Mouse (Mus musculus): ENCODE measurements at regions not wholly inside any gene's neighbourhood (a gene's known extent, or its start where the extent isn't known, plus 50 kb on each side); places are given as distances from the start of the nearest gene placed in this dataset.
A peak's percentile ranks its signal among the peaks of the same experiment; 100 is the strongest.

GRCm38 (mm10) chr8:126727068-126727467, 133.3 kb upstream of the Irf2bp2 start:
- peaks cover 21% of the 10 kb centered on the region for H3K4me1 ChIP-seq
- no peak overlapping the region for H3K27ac ChIP-seq
- no peak overlapping the region for H3K9ac ChIP-seq
- H3K9me3 ChIP-seq, result no peaks in the 10 kb centered on the region
- no peak overlapping the region for H3K4me3 ChIP-seq
- H3K36me3 ChIP-seq, result no peaks in the 10 kb centered on the region
- ATAC-seq (ENCODE audit: low FRiP score, low read depth), result no peak
- WGBS, result 91% methylated on average over 2 of the region's 2 CpGs
- H3K4me2 ChIP-seq (replicated peaks), result no peak overlapping the region
- no peaks in the 10 kb centered on the region for H3K27me3 ChIP-seq

- Histone ChIP-seq H3K27ac (no peak overlapping the region), H3K4me3 (no peak overlapping the region), H3K36me3 (no peaks in the 10 kb centered on the region), H3K27me3 (no peaks in the 10 kb centered on the region), H3K9me3 (no peaks in the 10 kb centered on the region), H3K9ac (no peak overlapping the region), H3K4me1 (peaks cover 19% of the 10 kb centered on the region), H3K4me2 (replicated peaks) (no peak overlapping the region)
- WGBS, result 79% methylated on average over 9 of the region's 9 CpGs
- no peak for ATAC-seq (ENCODE audit: low FRiP score, low read depth)
Measured at GRCm38 (mm10) chr8:126723259-126724122, 129.7 kb upstream of the Irf2bp2 start.

GRCm38 (mm10) chr8:126721621-126722020, 127.8 kb upstream of the Irf2bp2 start:
- Histone ChIP-seq H3K36me3 (no peaks in the 10 kb centered on the region), H3K4me2 (replicated peaks) (no peak overlapping the region), H3K27ac (no peak overlapping the region; the same call in 1 of the 2 replicates), H3K4me1 (peaks cover 19% of the 10 kb centered on the region), H3K4me3 (no peak overlapping the region), H3K9ac (no peak overlapping the region), H3K9me3 (no peaks in the 10 kb centered on the region), H3K27me3 (no peaks in the 10 kb centered on the region)
- no peak for ATAC-seq (ENCODE audit: low FRiP score, low read depth)
- WGBS, result 73% methylated on average over 10 of the region's 10 CpGs

- Histone ChIP-seq H3K27ac (0 out of 2 replicates have a peak overlapping the region, but pooled peaks have one; percentile 3), H3K9me3 (no peaks in the 10 kb centered on the region), H3K36me3 (no peaks in the 10 kb centered on the region), H3K9ac (no peak overlapping the region), H3K4me3 (no peak overlapping the region), H3K4me2 (replicated peaks) (no peak overlapping the region), H3K27me3 (no peaks in the 10 kb centered on the region), H3K4me1 (peaks cover 19% of the 10 kb centered on the region)
- 85% methylated on average over 4 of the region's 4 CpGs for WGBS
- peak; percentile 24; the same call in 1 of the 2 replicates for ATAC-seq (ENCODE audit: low FRiP score, low read depth)
Measured at GRCm38 (mm10) chr8:126720473-126721145, 126.8 kb upstream of the Irf2bp2 start.

- 64% methylated on average over 2 of the region's 2 CpGs for WGBS
- no peak for ATAC-seq (ENCODE audit: low FRiP score, low read depth)
- no peaks in the 10 kb centered on the region for H3K27me3 ChIP-seq
- H3K36me3 ChIP-seq, result no peaks in the 10 kb centered on the region
- H3K9ac ChIP-seq, result no peak overlapping the region
- H3K4me3 ChIP-seq, result no peak overlapping the region
- H3K9me3 ChIP-seq, result no peaks in the 10 kb centered on the region
- no peak overlapping the region for H3K27ac ChIP-seq
- H3K4me2 ChIP-seq (replicated peaks), result no peak overlapping the region
- H3K4me1 ChIP-seq, result peaks cover 19% of the 10 kb centered on the region
Measured at GRCm38 (mm10) chr8:126719748-126720147, 126.0 kb upstream of the Irf2bp2 start.

GRCm38 (mm10) chr8:126717652-126718155, 123.9 kb upstream of the Irf2bp2 start:
- Histone ChIP-seq H3K4me3 (no peak overlapping the region), H3K36me3 (no peaks in the 10 kb centered on the region), H3K9ac (no peak overlapping the region), H3K9me3 (no peaks in the 10 kb centered on the region), H3K27ac (no peak overlapping the region), H3K4me2 (replicated peaks) (no peak overlapping the region), H3K4me1 (peaks cover 28% of the 10 kb centered on the region), H3K27me3 (no peaks in the 10 kb centered on the region)
- ATAC-seq (ENCODE audit: low FRiP score, low read depth), result no peak
- WGBS, result 82% methylated on average over 2 of the region's 2 CpGs

GRCm38 (mm10) chr8:126715666-126716065, 121.9 kb upstream of the Irf2bp2 start:
- Histone ChIP-seq H3K36me3 (no peaks in the 10 kb centered on the region), H3K4me1 (peaks cover 18% of the 10 kb centered on the region), H3K27ac (no peak overlapping the region), H3K9me3 (no peaks in the 10 kb centered on the region), H3K4me3 (no peak overlapping the region), H3K4me2 (replicated peaks) (no peak overlapping the region), H3K27me3 (no peaks in the 10 kb centered on the region), H3K9ac (no peak overlapping the region)
- no peak for ATAC-seq (ENCODE audit: low FRiP score, low read depth)
- WGBS, result 100% methylated on average over 1 of the region's 1 CpGs

- WGBS, result 40% methylated on average over 8 of the region's 8 CpGs
- no peak for ATAC-seq (ENCODE audit: low FRiP score, low read depth)
- Histone ChIP-seq H3K9ac (no peak overlapping the region), H3K36me3 (no peaks in the 10 kb centered on the region), H3K9me3 (no peaks in the 10 kb centered on the region), H3K27ac (peak overlapping the region; percentile 10; the same call in 1 of the 2 replicates), H3K4me2 (replicated peaks) (no peak overlapping the region), H3K4me1 (peaks cover 15% of the 10 kb centered on the region), H3K27me3 (no peaks in the 10 kb centered on the region), H3K4me3 (no peak overlapping the region)
Measured at GRCm38 (mm10) chr8:126713602-126714145, 119.9 kb upstream of the Irf2bp2 start.

- no peak overlapping the region for H3K9ac ChIP-seq
- peak overlapping the region; percentile 45 for H3K27ac ChIP-seq
- peaks cover 15% of the 10 kb centered on the region for H3K4me1 ChIP-seq
- no peak overlapping the region for H3K4me3 ChIP-seq
- H3K9me3 ChIP-seq, result no peaks in the 10 kb centered on the region
- ATAC-seq (ENCODE audit: low FRiP score, low read depth), result no peak
- no peaks in the 10 kb centered on the region for H3K27me3 ChIP-seq
- WGBS, result 25% methylated on average over 4 of the region's 4 CpGs
- H3K4me2 ChIP-seq (replicated peaks), result no peak overlapping the region
- no peaks in the 10 kb centered on the region for H3K36me3 ChIP-seq
Measured at GRCm38 (mm10) chr8:126713181-126713580, 119.4 kb upstream of the Irf2bp2 start.

- Histone ChIP-seq H3K9ac (no peak overlapping the region), H3K4me2 (replicated peaks) (no peak overlapping the region), H3K27me3 (no peaks in the 10 kb centered on the region), H3K27ac (peak overlapping the region; percentile 45), H3K4me1 (peaks cover 18% of the 10 kb centered on the region), H3K36me3 (no peaks in the 10 kb centered on the region), H3K9me3 (no peaks in the 10 kb centered on the region), H3K4me3 (no peak overlapping the region)
- no peak for ATAC-seq (ENCODE audit: low FRiP score, low read depth)
- WGBS, result 41% methylated on average over 6 of the region's 6 CpGs
Measured at GRCm38 (mm10) chr8:126712749-126713148, 119.0 kb upstream of the Irf2bp2 start.

- H3K4me2 ChIP-seq (replicated peaks), result no peak overlapping the region
- H3K9me3 ChIP-seq, result no peaks in the 10 kb centered on the region
- no peak overlapping the region for H3K27ac ChIP-seq
- no peaks in the 10 kb centered on the region for H3K27me3 ChIP-seq
- H3K4me3 ChIP-seq, result no peak overlapping the region
- no peaks in the 10 kb centered on the region for H3K36me3 ChIP-seq
- 65% methylated on average over 2 of the region's 2 CpGs for WGBS
- H3K4me1 ChIP-seq, result peaks cover 24% of the 10 kb centered on the region
- H3K9ac ChIP-seq, result no peak overlapping the region
- no peak for ATAC-seq (ENCODE audit: low FRiP score, low read depth)
Measured at GRCm38 (mm10) chr8:126708956-126709355, 115.2 kb upstream of the Irf2bp2 start.

GRCm38 (mm10) chr8:126707300-126707902, 113.6 kb upstream of the Irf2bp2 start:
- Histone ChIP-seq H3K4me2 (replicated peaks) (no peak overlapping the region), H3K27ac (peak overlapping the region; percentile 55; the same call in 1 of the 2 replicates), H3K4me3 (no peak overlapping the region), H3K4me1 (peaks cover 12% of the 10 kb centered on the region), H3K36me3 (no peaks in the 10 kb centered on the region), H3K9me3 (no peaks in the 10 kb centered on the region), H3K27me3 (no peaks in the 10 kb centered on the region), H3K9ac (0 out of 2 replicates have a peak overlapping the region, but pooled peaks have one; percentile 26)
- no peak for ATAC-seq (ENCODE audit: low FRiP score, low read depth)
- WGBS, result 63% methylated on average over 6 of the region's 6 CpGs
